ENCODE assay signal across 15 mouse cellular contexts in genomic region chr9:90408789-90409188, GRCm38 (mm10).
A peak's percentile ranks its signal among the peaks of the same experiment; 100 is the strongest.
DNase-seq lines count a peak whose midpoint lies in the region; ATAC-seq and TF ChIP-seq lines count a peak whose summit lies in the region.
"Had no signal": no experiment of that assay in that cellular context is flagged by ENCODE, and none has a peak within 500 bp of the region (broad histone marks: within the 10 kb centered on the region; RNA-seq: fewer than 3 reads in every experiment).

No protein-coding gene starts in this region.

- no peaks in the 10 kb centered on the region for H3K9me3 ChIP-seq in lung, postnatal 0 days (ENCODE audit: low read length)
- H3K9me3 ChIP-seq: hindbrain, embryonic 12.5 days; liver, embryonic 13.5 days; midbrain, embryonic 12.5 days; neural tube, embryonic 12.5 days had no signal

- H3K27ac ChIP-seq in lung, postnatal 0 days (ENCODE audit: low read length), result no peak overlapping the region
- H3K27ac ChIP-seq: hindbrain, embryonic 12.5 days; liver, embryonic 13.5 days; midbrain, embryonic 12.5 days; neural tube, embryonic 12.5 days had no signal

- intact Hi-C loops in heart, postnatal 10 days (cut with DNase I), result loop anchor here (1.0 kb wide), 1 partner anchor 202 kb away; no protein-coding TSS in a partner anchor

- no peak overlapping the region for H3K4me3 ChIP-seq in lung, postnatal 0 days (ENCODE audit: low read depth, low read length)
- H3K4me3 ChIP-seq: hindbrain, embryonic 12.5 days; liver, embryonic 13.5 days; midbrain, embryonic 12.5 days; neural tube, embryonic 12.5 days had no signal

- no peaks in the 10 kb centered on the region for H3K36me3 ChIP-seq in lung, postnatal 0 days (ENCODE audit: insufficient read depth, low read length)
- H3K36me3 ChIP-seq: hindbrain, embryonic 12.5 days; liver, embryonic 13.5 days; midbrain, embryonic 12.5 days; neural tube, embryonic 12.5 days had no signal

- TF ChIP-seq CTCF in lung, postnatal 0 days (IDR thresholded peaks at IDR 0.05), result peak; percentile 58

- peak; percentile 10 to 17 for DNase-seq in heart, postnatal 10 days
- DNase-seq in heart, adult 9 months (ENCODE audit: low spot score in 2 of 2), result no peak
- DNase-seq in lung, postnatal 0 days (ENCODE audit: low spot score), result peak; percentile 16
- no peak for DNase-seq in lung, postnatal 14 days
- DNase-seq in yolk sac, embryonic 10.5 days (ENCODE audit: low spot score), result no peak
- no peak for DNase-seq in cerebellum, adult 9-11 months
- DNase-seq: cerebellum, postnatal 10 days; layer of hippocampus, postnatal 36 days; liver, embryonic 13.5 days had no signal

- H3K27me3 ChIP-seq in lung, postnatal 0 days (replicated peaks; ENCODE audit: insufficient read depth, low read length), result no peaks in the 10 kb centered on the region
- H3K27me3 ChIP-seq: hindbrain, embryonic 12.5 days; liver, embryonic 13.5 days; midbrain, embryonic 12.5 days; neural tube, embryonic 12.5 days had no signal

- no peaks in the 10 kb centered on the region for H3K4me1 ChIP-seq in lung, postnatal 0 days (ENCODE audit: insufficient read depth, low read depth, low read length)
- H3K4me1 ChIP-seq: hindbrain, embryonic 12.5 days; liver, embryonic 13.5 days; midbrain, embryonic 12.5 days; neural tube, embryonic 12.5 days had no signal

- no peak overlapping the region for H3K9ac ChIP-seq in lung, postnatal 0 days (replicated peaks; ENCODE audit: low read depth)
- H3K9ac ChIP-seq: hindbrain, embryonic 12.5 days; liver, embryonic 13.5 days; midbrain, embryonic 12.5 days; neural tube, embryonic 12.5 days had no signal

- no peak for ATAC-seq in lung, postnatal 0 days
- peak; percentile 40 for ATAC-seq in activated CD4-positive, CD25-positive, alpha-beta regulatory T cell, adult 4 months
- peak; percentile 55; the same call in 1 of the 2 replicates for ATAC-seq in megakaryocyte-erythroid progenitor cell, adult 5-6 weeks (replicated peaks; ENCODE audit: low FRiP score, low TSS enrichment, poor library complexity, severe bottlenecking)
- ATAC-seq: forebrain, embryonic 14.5 days had no signal

- WGBS in lung, postnatal 0 days, result 52% methylated on average over 2 of the region's 2 CpGs

- no peak for TF ChIP-seq EP300 in lung, postnatal 0 days (IDR thresholded peaks at IDR 0.05)

- no peak overlapping the region for H3K4me2 ChIP-seq in lung, postnatal 0 days (replicated peaks; ENCODE audit: low read depth, low read length)
- H3K4me2 ChIP-seq: hindbrain, embryonic 12.5 days; liver, embryonic 13.5 days; midbrain, embryonic 12.5 days; neural tube, embryonic 12.5 days had no signal

Comparison
In these comparisons a context has a peak if more than half of its experiments do, and no peak if none do; other contexts are left out.
1. DNase-seq: peak in heart, postnatal 10 days (2 of 2) and lung, postnatal 0 days (single experiment); none in heart, adult 9 months (0 of 2), lung, postnatal 14 days (single experiment), yolk sac, embryonic 10.5 days (single experiment) and cerebellum, adult 9-11 months (single experiment).